Mouse (Mus musculus): Measurements from ENCODE around the gene Gm49373.
A peak's percentile ranks its signal among the peaks of the same experiment; 100 is the strongest.

Gm49373 gene

DNA sequence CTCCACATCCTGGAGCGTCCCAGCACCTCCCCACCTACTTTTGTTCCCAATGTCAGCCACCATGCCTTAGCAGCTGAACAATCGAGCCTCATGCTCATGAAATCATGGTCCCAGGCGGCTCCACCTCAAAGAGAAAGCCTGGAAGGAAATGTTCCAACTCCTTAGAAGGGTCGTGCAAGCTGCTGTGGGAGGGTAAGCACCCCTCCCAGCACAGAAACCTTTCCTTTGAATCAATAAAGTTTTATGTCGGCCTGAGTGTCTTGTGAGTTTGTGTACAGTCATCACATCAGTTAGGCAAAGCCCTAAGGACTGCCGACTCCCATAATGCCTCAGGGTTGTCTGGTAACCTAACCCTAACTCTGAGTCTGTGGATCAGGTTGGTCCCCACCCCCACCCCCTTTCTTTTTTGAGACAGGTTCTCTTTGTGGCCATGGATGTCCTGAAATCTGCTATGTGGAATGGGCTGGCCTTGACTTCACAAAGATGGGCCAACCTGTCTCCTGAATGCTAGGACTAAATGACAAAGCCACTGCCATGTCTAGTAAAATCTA lies 44.3 kb downstream of the Gm49373 start:
- no peak for DNase-seq (ENCODE audit: low spot score in 2 of 2)

GRCm38 (mm10) chr9:21027774-21028290 lies 45.1 kb downstream of the Gm49373 start:
- DNase-seq (ENCODE audit: low spot score in 2 of 2), result no peak

GRCm38 (mm10) chr9:21026849-21027248 lies 46.0 kb downstream of the Gm49373 start:
- DNase-seq (ENCODE audit: low spot score in 2 of 2), result no peak

- no peak for DNase-seq (ENCODE audit: low spot score in 2 of 2)
Observed at GRCm38 (mm10) chr9:21025258-21025810, 47.6 kb downstream of the Gm49373 start.

- no peak for DNase-seq (ENCODE audit: low spot score in 2 of 2)
Observed at GRCm38 (mm10) chr9:21022726-21023125, 50.2 kb downstream of the Gm49373 start.

GRCm38 (mm10) chr9:21022288-21022687 lies 50.6 kb downstream of the Gm49373 start:
- DNase-seq (ENCODE audit: low spot score in 2 of 2), result no peak

- DNase-seq (ENCODE audit: low spot score in 2 of 2), result no peak
Observed at GRCm38 (mm10) chr9:21021363-21021762, 51.5 kb downstream of the Gm49373 start.

- DNase-seq (ENCODE audit: low spot score in 2 of 2), result no peak
Observed at GRCm38 (mm10) chr9:21018600-21018999, 54.3 kb downstream of the Gm49373 start.

DNA sequence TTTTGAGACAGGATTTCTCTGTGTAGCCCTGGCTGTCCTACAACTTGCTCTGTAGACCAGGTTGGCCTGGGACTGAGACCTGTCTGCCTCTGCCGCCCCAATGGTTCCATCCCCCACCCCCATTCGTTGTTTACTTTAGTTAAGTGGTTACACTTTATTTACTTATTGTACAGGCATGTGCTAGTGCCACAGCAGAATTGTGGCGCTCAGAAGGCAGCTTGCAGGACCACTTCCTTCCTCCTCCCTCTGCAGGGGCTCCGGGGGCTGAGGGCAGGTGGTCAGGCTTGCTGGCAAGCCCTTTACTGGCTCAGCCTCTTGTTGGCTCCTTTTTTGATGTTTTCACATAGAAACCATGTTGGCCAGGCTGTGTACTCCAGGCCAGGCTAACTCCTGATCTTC lies 55.7 kb downstream of the Gm49373 start:
- peak in 1 of 2 experiments; percentile 13 for DNase-seq (ENCODE audit: low spot score in 2 of 2)

DNA sequence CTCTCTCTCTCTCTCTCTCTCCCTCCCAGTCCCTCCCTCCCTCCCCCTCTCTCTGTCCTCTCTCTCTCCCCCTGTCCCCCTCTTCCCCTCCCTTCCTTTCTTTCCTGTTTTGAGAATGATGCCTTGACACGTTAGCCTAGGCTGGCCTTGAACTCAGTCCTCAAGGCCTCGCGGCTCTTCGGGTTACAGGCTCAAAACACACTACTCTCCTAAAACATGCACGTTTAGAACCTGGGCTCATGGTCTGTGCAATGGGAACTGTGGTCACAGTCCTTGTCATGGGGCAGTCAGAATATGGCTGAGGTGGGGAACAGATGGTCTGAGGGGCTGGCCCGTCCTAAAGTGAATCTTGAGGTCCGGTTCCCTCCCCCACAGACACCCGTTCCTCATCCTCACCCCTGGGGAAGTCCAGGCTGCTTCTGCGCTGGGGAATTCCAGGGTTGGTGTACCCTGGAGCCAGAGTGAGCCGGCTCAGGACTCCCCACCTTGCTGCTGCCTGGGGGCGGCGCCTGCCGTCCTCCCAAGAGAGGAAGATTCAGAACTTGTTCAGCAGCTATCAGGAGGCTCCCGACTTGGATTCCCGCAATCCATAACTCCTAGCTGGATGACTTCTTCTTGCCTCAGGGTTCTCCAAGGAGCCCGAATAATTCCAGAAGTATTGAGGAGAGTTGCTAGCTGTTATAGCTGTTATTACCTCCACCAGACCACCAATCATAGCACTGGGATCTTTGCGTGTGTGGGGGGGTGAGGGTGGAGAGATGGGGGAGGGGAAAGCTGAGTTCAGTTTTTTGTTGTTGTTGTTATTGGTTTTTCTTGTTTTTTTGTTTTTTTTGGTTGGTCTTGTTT lies 56.3 kb downstream of the Gm49373 start:
- DNase-seq (ENCODE audit: low spot score in 2 of 2), result no peak

- DNase-seq (ENCODE audit: low spot score in 2 of 2), result peak; percentile 77 to 82
Observed at GRCm38 (mm10) chr9:21015571-21016130, 57.2 kb downstream of the Gm49373 start, which contains the start of gene Icam1. Gene Icam1, plus strand, starts transcription at chr9:21015985.

GRCm38 (mm10) chr9:21014691-21015570 lies 58.0 kb downstream of the Gm49373 start:
- peak; percentile 50 to 58 for DNase-seq (ENCODE audit: low spot score in 2 of 2)
